Mouse (Mus musculus) adrenal gland, postnatal 4 days (tissue): ENCODE data around the gene Capsl. TPM values are rescaled to one million over a fixed set of nuclear protein-coding genes. Genes with fewer than 3 reads are reported as not detected.

Source experiments
- DNase-seq, 2 experiments: peaks; one replicate each; pipeline ENCODE4 v3.0.0; 2021 to 2022; ENCODE audit warnings: low spot score in 2 of 2, mixed read lengths in 2 of 2
- long read RNA-seq, 2 experiments: library from polyadenylated mRNA; stranded (forward); transcript quantifications; one replicate each; pipeline ENCODE4 v2.0.0; 2021
- total RNA-seq, 2 experiments: library from RNA; stranded (reverse); gene quantifications; 2 replicates each; pipeline ENCODE4 v1.2.3; 2021

The Capsl gene
- under 1 TPM in 1 of 2 experiments, not detected in 1; 0.53 TPM for total RNA-seq
- long read RNA-seq, experiment 1 = 0 reads
- long read RNA-seq, experiment 2 = 0 reads

- DNase-seq = no peak
These were observed at the start of gene Capsl for GRCm38 (mm10) chr15:9435534-9436180. Gene Capsl (plus strand): TSS chr15:9436028.

GRCm38 (mm10) chr15:9409475-9409874 lies 26.4 kb upstream of the Capsl start:
- DNase-seq = no peak

- no peak for DNase-seq
These were observed 14.7 kb upstream of the Capsl start for GRCm38 (mm10) chr15:9421163-9421562.

GRCm38 (mm10) chr15:9427849-9428248 lies 8.0 kb upstream of the Capsl start:
- DNase-seq = no peak

GRCm38 (mm10) chr15:9429843-9430242 lies 6.0 kb upstream of the Capsl start:
- no peak for DNase-seq

- no peak for DNase-seq
These were observed 16.2 kb downstream of the Capsl start for GRCm38 (mm10) chr15:9451999-9452398.

- DNase-seq = no peak
These were observed 17.0 kb downstream of the Capsl start for GRCm38 (mm10) chr15:9452842-9453241.

- no peak for DNase-seq
These were observed 18.4 kb downstream of the Capsl start for GRCm38 (mm10) chr15:9454198-9454597.

GRCm38 (mm10) chr15:9455241-9455640 lies 19.4 kb downstream of the Capsl start:
- DNase-seq = no peak

GRCm38 (mm10) chr15:9463521-9464027 lies 27.7 kb downstream of the Capsl start:
- no peak for DNase-seq

- no peak for DNase-seq
These were observed 28.2 kb downstream of the Capsl start for GRCm38 (mm10) chr15:9464039-9464438.

GRCm38 (mm10) chr15:9471053-9471685 lies 35.3 kb downstream of the Capsl start:
- no peak for DNase-seq

- no peak for DNase-seq
These were observed 36.3 kb downstream of the Capsl start for GRCm38 (mm10) chr15:9472167-9472566.

- no peak for DNase-seq
These were observed 36.8 kb downstream of the Capsl start for GRCm38 (mm10) chr15:9472618-9473017.

- DNase-seq = no peak
These were observed 37.4 kb downstream of the Capsl start for GRCm38 (mm10) chr15:9473188-9473587.

- DNase-seq = no peak
These were observed 53.7 kb downstream of the Capsl start for GRCm38 (mm10) chr15:9489417-9490118.

GRCm38 (mm10) chr15:9492077-9492476 lies 56.2 kb downstream of the Capsl start:
- DNase-seq = no peak

Other genes starting within 250 kb of the Capsl start
- 1 to 10 TPM in 1 of 2 experiments, under 1 TPM in 1; 0.56 to 1.2 TPM for gene Ugt3a1, start 159.1 kb upstream of the Capsl start, total RNA-seq
- gene Ugt3a2, start 100.5 kb upstream of the Capsl start, total RNA-seq = 1 to 10 TPM; 2.5 to 2.6 TPM
- under 1 TPM; 0.34 to 0.65 TPM for gene Il7r, start 94.1 kb downstream of the Capsl start, total RNA-seq